Mouse (Mus musculus) spleen, adult 2 months (tissue): ENCODE results near the gene Cfap58.

ENCODE experiments used
- CTCF ChIP-seq: fragments of 200-500 bp; IDR thresholded peaks from 2 replicates; pipeline ENCODE4 v1.5.1; 2011; ENCODE audit warnings: mild to moderate bottlenecking, inconsistent platforms; ENCODE audit not compliant: insufficient read depth, insufficient read length, insufficient replicate concordance; ENCODE audit errors: extremely low read depth
- POLR2A ChIP-seq: fragments of 200-500 bp; IDR thresholded peaks from 2 replicates; pipeline ENCODE4 v1.6.1; 2011; ENCODE audit warnings: low read depth, low read length, inconsistent platforms

DNA sequence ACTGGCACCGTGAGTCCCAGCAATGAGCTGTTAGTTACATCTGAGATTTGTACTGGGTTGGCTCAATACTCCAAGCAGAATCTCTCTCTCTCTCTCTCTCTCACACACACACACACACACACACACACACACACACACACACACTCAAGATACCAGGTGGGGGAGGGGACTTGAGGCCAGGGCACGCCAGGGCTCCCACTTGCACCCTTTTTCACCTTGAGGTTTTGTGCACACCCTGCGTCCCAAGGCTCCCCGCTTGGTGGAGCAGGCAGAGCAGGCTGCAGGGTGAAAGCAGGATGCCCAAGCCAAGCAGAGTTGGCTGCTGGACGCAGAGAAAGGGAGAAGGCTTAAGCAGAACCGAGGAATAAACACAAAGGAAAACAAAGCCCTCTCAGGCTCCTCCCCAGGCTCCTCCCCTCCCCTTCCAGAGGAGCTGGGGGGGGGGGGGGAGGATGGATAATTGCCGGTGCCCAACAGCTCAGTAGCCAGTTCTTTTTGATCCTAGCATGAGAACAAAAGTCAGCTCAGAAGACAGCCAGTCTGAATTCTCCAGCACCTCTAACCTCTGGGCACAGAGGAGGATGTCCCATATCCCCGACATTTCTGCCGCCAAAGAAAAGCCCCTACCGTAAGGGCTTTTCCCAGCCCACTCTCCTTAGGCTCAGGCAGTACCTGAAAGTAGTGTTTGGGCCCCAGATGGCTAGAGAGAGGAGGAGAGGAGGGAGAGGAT, 27.9 kb upstream of the Cfap58 start:
- TF ChIP-seq CTCF: no peak
- TF ChIP-seq POLR2A: no peak
